Mouse (Mus musculus): ENCODE data around the gene Fgf11. TPM values are rescaled to one million over a fixed set of nuclear protein-coding genes. Genes with fewer than 3 reads are reported as not detected.
A peak's percentile ranks its signal among the peaks of the same experiment; 100 is the strongest.

The Fgf11 gene
- polyA plus RNA-seq, 1 experiment from 2014 or later, result 2.6 TPM

GRCm38 (mm10) chr11:69837604-69837951 lies 35.9 kb upstream of the Fgf11 start, which contains the start of gene Nlgn2:
Nlgn2 (minus strand) TSS chr11:69837784.
- Histone ChIP-seq H3K36me3 (ENCODE audit: insufficient read depth, low read length) (0 out of 2 replicates have a peak, but pooled peaks cover 9% of the 10 kb centered on the region), H3K27me3 (ENCODE audit: insufficient read depth, low read length) (no peaks in the 10 kb centered on the region; the same call in 1 of the 2 replicates), H3K4me2 (replicated peaks; ENCODE audit: low read depth, low read length) (peak within 1 kb of the TSS; percentile 98), H3K4me1 (ENCODE audit: insufficient read depth, low read length) (peaks cover 46% of the 10 kb centered on the region), H3K9ac (replicated peaks; ENCODE audit: low read length) (peak within 1 kb of the TSS; percentile 76), H3K9me3 (ENCODE audit: low read length) (no peaks in the 10 kb centered on the region), H3K27ac (ENCODE audit: low read length) (peak within 1 kb of the TSS; percentile 93), H3K4me3 (ENCODE audit: low read length) (peak within 1 kb of the TSS; percentile 66)
- WGBS, result 1% methylated on average over 32 of the region's 32 CpGs
- ATAC-seq (ENCODE audit: low FRiP score, low TSS enrichment), result no peak; the same call in 1 of the 2 replicates

GRCm38 (mm10) chr11:69836703-69837576 lies 35.3 kb upstream of the Fgf11 start:
- H3K4me1 ChIP-seq (ENCODE audit: insufficient read depth, low read length), result peaks cover 46% of the 10 kb centered on the region
- peak; percentile 7; the same call in 1 of the 2 replicates for ATAC-seq (ENCODE audit: low FRiP score, low TSS enrichment)
- 1% methylated on average over 41 of the region's 52 CpGs for WGBS

GRCm38 (mm10) chr11:69835966-69836335 lies 34.3 kb upstream of the Fgf11 start:
- Histone ChIP-seq H3K4me1 (ENCODE audit: insufficient read depth, low read length) (peaks cover 46% of the 10 kb centered on the region), H3K27ac (ENCODE audit: low read length) (no peak overlapping the region), H3K4me2 (replicated peaks; ENCODE audit: low read depth, low read length) (peak overlapping the region; percentile 98), H3K36me3 (ENCODE audit: insufficient read depth, low read length) (0 out of 2 replicates have a peak, but pooled peaks cover 12% of the 10 kb centered on the region), H3K27me3 (ENCODE audit: insufficient read depth, low read length) (no peaks in the 10 kb centered on the region; the same call in 1 of the 2 replicates), H3K4me3 (ENCODE audit: low read length) (peak overlapping the region; percentile 66), H3K9ac (replicated peaks; ENCODE audit: low read length) (peak overlapping the region; percentile 26; the same call in 1 of the 2 replicates), H3K9me3 (ENCODE audit: low read length) (no peaks in the 10 kb centered on the region)
- no peak for ATAC-seq (ENCODE audit: low FRiP score, low TSS enrichment)
- WGBS, result 0% methylated on average over 1 of the region's 4 CpGs

More at GRCm38 (mm10) chr11:69836703-69837576, 35.3 kb upstream of the Fgf11 start:
- Histone ChIP-seq H3K9ac (replicated peaks; ENCODE audit: low read length) (peak overlapping the region; percentile 76), H3K4me3 (ENCODE audit: low read length) (peak overlapping the region; percentile 66), H3K27ac (ENCODE audit: low read length) (peak overlapping the region; percentile 93), H3K36me3 (ENCODE audit: insufficient read depth, low read length) (0 out of 2 replicates have a peak, but pooled peaks cover 12% of the 10 kb centered on the region), H3K9me3 (ENCODE audit: low read length) (no peaks in the 10 kb centered on the region), H3K4me2 (replicated peaks; ENCODE audit: low read depth, low read length) (peak overlapping the region; percentile 98), H3K27me3 (ENCODE audit: insufficient read depth, low read length) (no peaks in the 10 kb centered on the region; the same call in 1 of the 2 replicates)

- Histone ChIP-seq H3K9me3 (ENCODE audit: low read length) (no peaks in the 10 kb centered on the region), H3K4me2 (replicated peaks; ENCODE audit: low read depth, low read length) (peak overlapping the region; percentile 98), H3K36me3 (ENCODE audit: insufficient read depth, low read length) (0 out of 2 replicates have a peak, but pooled peaks cover 12% of the 10 kb centered on the region), H3K4me3 (ENCODE audit: low read length) (peak overlapping the region; percentile 66), H3K27ac (ENCODE audit: low read length) (no peak overlapping the region), H3K9ac (replicated peaks; ENCODE audit: low read length) (peak overlapping the region; percentile 26; the same call in 1 of the 2 replicates), H3K4me1 (ENCODE audit: insufficient read depth, low read length) (peaks cover 46% of the 10 kb centered on the region), H3K27me3 (ENCODE audit: insufficient read depth, low read length) (no peaks in the 10 kb centered on the region; the same call in 1 of the 2 replicates)
- ATAC-seq (ENCODE audit: low FRiP score, low TSS enrichment), result no peak
- 14% methylated on average over 9 of the region's 9 CpGs for WGBS
These were observed 33.8 kb upstream of the Fgf11 start for GRCm38 (mm10) chr11:69835326-69835965.

GRCm38 (mm10) chr11:69834001-69834549 lies 32.4 kb upstream of the Fgf11 start:
- Histone ChIP-seq H3K27me3 (ENCODE audit: insufficient read depth, low read length) (no peaks in the 10 kb centered on the region; the same call in 1 of the 2 replicates), H3K9me3 (ENCODE audit: low read length) (no peaks in the 10 kb centered on the region), H3K4me1 (ENCODE audit: insufficient read depth, low read length) (peaks cover 44% of the 10 kb centered on the region), H3K9ac (replicated peaks; ENCODE audit: low read length) (peak overlapping the region; percentile 81), H3K36me3 (ENCODE audit: insufficient read depth, low read length) (0 out of 2 replicates have a peak, but pooled peaks cover 12% of the 10 kb centered on the region), H3K4me3 (ENCODE audit: low read length) (peak overlapping the region; percentile 47), H3K27ac (ENCODE audit: low read length) (0 out of 2 replicates have a peak overlapping the region, but pooled peaks have one; percentile 38), H3K4me2 (replicated peaks; ENCODE audit: low read depth, low read length) (peak overlapping the region; percentile 98)
- ATAC-seq (ENCODE audit: low FRiP score, low TSS enrichment), result no peak
- WGBS, result 5% methylated on average over 38 of the region's 48 CpGs

- Histone ChIP-seq H3K9me3 (ENCODE audit: low read length) (no peaks in the 10 kb centered on the region), H3K27me3 (ENCODE audit: insufficient read depth, low read length) (no peaks in the 10 kb centered on the region; the same call in 1 of the 2 replicates), H3K4me3 (ENCODE audit: low read length) (peak overlapping the region; percentile 47), H3K36me3 (ENCODE audit: insufficient read depth, low read length) (0 out of 2 replicates have a peak, but pooled peaks cover 12% of the 10 kb centered on the region), H3K9ac (replicated peaks; ENCODE audit: low read length) (peak overlapping the region; percentile 81), H3K4me1 (ENCODE audit: insufficient read depth, low read length) (peaks cover 43% of the 10 kb centered on the region), H3K27ac (ENCODE audit: low read length) (0 out of 2 replicates have a peak overlapping the region, but pooled peaks have one; percentile 38), H3K4me2 (replicated peaks; ENCODE audit: low read depth, low read length) (peak overlapping the region; percentile 98)
- 53% methylated on average over 8 of the region's 8 CpGs for WGBS
- no peak for ATAC-seq (ENCODE audit: low FRiP score, low TSS enrichment)
These were observed 31.9 kb upstream of the Fgf11 start for GRCm38 (mm10) chr11:69833554-69833953.

GRCm38 (mm10) chr11:69828832-69829231 lies 27.2 kb upstream of the Fgf11 start:
- H3K4me3 ChIP-seq (ENCODE audit: low read length), result no peak overlapping the region
- H3K27me3 ChIP-seq (ENCODE audit: insufficient read depth, low read length), result no peaks in the 10 kb centered on the region; the same call in 1 of the 2 replicates
- H3K9ac ChIP-seq (replicated peaks; ENCODE audit: low read length), result no peak overlapping the region
- H3K27ac ChIP-seq (ENCODE audit: low read length), result no peak overlapping the region
- ATAC-seq (ENCODE audit: low FRiP score, low TSS enrichment), result no peak
- peaks cover 41% of the 10 kb centered on the region for H3K36me3 ChIP-seq (ENCODE audit: insufficient read depth, low read length)
- H3K4me2 ChIP-seq (replicated peaks; ENCODE audit: low read depth, low read length), result no peak overlapping the region
- peaks cover 14% of the 10 kb centered on the region for H3K4me1 ChIP-seq (ENCODE audit: insufficient read depth, low read length)
- WGBS, result 61% methylated on average over 5 of the region's 5 CpGs
- H3K9me3 ChIP-seq (ENCODE audit: low read length), result no peaks in the 10 kb centered on the region

GRCm38 (mm10) chr11:69823456-69823855 lies 21.8 kb upstream of the Fgf11 start:
- Histone ChIP-seq H3K9ac (replicated peaks; ENCODE audit: low read length) (no peak overlapping the region), H3K4me1 (ENCODE audit: insufficient read depth, low read length) (no peaks in the 10 kb centered on the region), H3K27me3 (ENCODE audit: insufficient read depth, low read length) (no peaks in the 10 kb centered on the region), H3K36me3 (ENCODE audit: insufficient read depth, low read length) (peaks cover 29% of the 10 kb centered on the region), H3K4me3 (ENCODE audit: low read length) (no peak overlapping the region), H3K4me2 (replicated peaks; ENCODE audit: low read depth, low read length) (no peak overlapping the region), H3K27ac (ENCODE audit: low read length) (no peak overlapping the region), H3K9me3 (ENCODE audit: low read length) (no peaks in the 10 kb centered on the region)
- WGBS, result 48% methylated on average over 2 of the region's 2 CpGs
- ATAC-seq (ENCODE audit: low FRiP score, low TSS enrichment), result no peak

GRCm38 (mm10) chr11:69822080-69822479 lies 20.4 kb upstream of the Fgf11 start, which contains the start of gene Spem1:
Spem1 (minus strand) TSS chr11:69822180.
- H3K4me3 ChIP-seq (ENCODE audit: low read length), result no peak within 1 kb of the TSS
- no peaks in the 10 kb centered on the region for H3K4me1 ChIP-seq (ENCODE audit: insufficient read depth, low read length)
- WGBS, result 81% methylated on average over 3 of the region's 3 CpGs
- H3K4me2 ChIP-seq (replicated peaks; ENCODE audit: low read depth, low read length), result no peak within 1 kb of the TSS
- H3K27me3 ChIP-seq (ENCODE audit: insufficient read depth, low read length), result no peaks in the 10 kb centered on the region
- no peak within 1 kb of the TSS for H3K27ac ChIP-seq (ENCODE audit: low read length)
- no peak within 1 kb of the TSS for H3K9ac ChIP-seq (replicated peaks; ENCODE audit: low read length)
- H3K9me3 ChIP-seq (ENCODE audit: low read length), result peaks cover 9% of the 10 kb centered on the region; the same call in 1 of the 2 replicates
- ATAC-seq (ENCODE audit: low FRiP score, low TSS enrichment), result no peak
- peaks cover 16% of the 10 kb centered on the region for H3K36me3 ChIP-seq (ENCODE audit: insufficient read depth, low read length)

Measured in kidney, embryonic 16.5 days (tissue).